Mouse (Mus musculus): Measurements from ENCODE around the gene Bcat1. TPM values are rescaled to one million over a fixed set of nuclear protein-coding genes. Genes with fewer than 3 reads are reported as not detected.

The Bcat1 gene
- polyA plus RNA-seq, 1 experiment from 2014 or later, result 110 TPM

- Histone ChIP-seq H3K36me3 (ENCODE audit: control insufficient read depth, insufficient read depth, low read length) (no peaks in the 10 kb centered on the region), H3K4me2 (ENCODE audit: low read length) (peak overlapping the region; percentile 36), H3K4me3 (ENCODE audit: low read length) (no peak overlapping the region), H3K9me3 (ENCODE audit: control insufficient read depth, low read length) (no peaks in the 10 kb centered on the region), H3K9ac (ENCODE audit: low read depth, low read length) (no peak overlapping the region), H3K27ac (ENCODE audit: low read depth, low read length) (no peak overlapping the region), H3K27me3 (replicated peaks; ENCODE audit: control insufficient read depth, insufficient read depth, low read length) (no peaks in the 10 kb centered on the region), H3K4me1 (ENCODE audit: control insufficient read depth, insufficient read depth, low read depth, low read length) (no peaks in the 10 kb centered on the region)
- 71% methylated on average over 25 of the region's 25 CpGs for WGBS
- peak; percentile 71 for ATAC-seq
Observed at GRCm38 (mm10) chr6:144961253-144962012, 114.6 kb downstream of the Bcat1 start.

GRCm38 (mm10) chr6:144955887-144956547, 120.0 kb downstream of the Bcat1 start:
- Histone ChIP-seq H3K4me1 (ENCODE audit: control insufficient read depth, insufficient read depth, low read depth, low read length) (no peaks in the 10 kb centered on the region), H3K27me3 (replicated peaks; ENCODE audit: control insufficient read depth, insufficient read depth, low read length) (no peaks in the 10 kb centered on the region), H3K4me2 (ENCODE audit: low read length) (no peak overlapping the region), H3K36me3 (ENCODE audit: control insufficient read depth, insufficient read depth, low read length) (no peaks in the 10 kb centered on the region), H3K9me3 (ENCODE audit: control insufficient read depth, low read length) (no peaks in the 10 kb centered on the region), H3K4me3 (ENCODE audit: low read length) (no peak overlapping the region), H3K27ac (ENCODE audit: low read depth, low read length) (no peak overlapping the region), H3K9ac (ENCODE audit: low read depth, low read length) (no peak overlapping the region)
- 70% methylated on average over 14 of the region's 14 CpGs for WGBS
- ATAC-seq, result no peak

- Histone ChIP-seq H3K4me3 (ENCODE audit: low read length) (no peak overlapping the region), H3K9ac (ENCODE audit: low read depth, low read length) (no peak overlapping the region), H3K27me3 (replicated peaks; ENCODE audit: control insufficient read depth, insufficient read depth, low read length) (no peaks in the 10 kb centered on the region), H3K4me1 (ENCODE audit: control insufficient read depth, insufficient read depth, low read depth, low read length) (no peaks in the 10 kb centered on the region), H3K36me3 (ENCODE audit: control insufficient read depth, insufficient read depth, low read length) (no peaks in the 10 kb centered on the region), H3K4me2 (ENCODE audit: low read length) (no peak overlapping the region), H3K27ac (ENCODE audit: low read depth, low read length) (no peak overlapping the region), H3K9me3 (ENCODE audit: control insufficient read depth, low read length) (no peaks in the 10 kb centered on the region)
- 89% methylated on average over 6 of the region's 6 CpGs for WGBS
- ATAC-seq, result no peak
Observed at GRCm38 (mm10) chr6:144952885-144953284, 123.1 kb downstream of the Bcat1 start.

- H3K9me3 ChIP-seq (ENCODE audit: control insufficient read depth, low read length), result no peaks in the 10 kb centered on the region
- WGBS, result 26% methylated on average over 10 of the region's 10 CpGs
- no peak overlapping the region for H3K4me2 ChIP-seq (ENCODE audit: low read length)
- peaks cover 4% of the 10 kb centered on the region; the same call in 1 of the 2 replicates for H3K4me1 ChIP-seq (ENCODE audit: control insufficient read depth, insufficient read depth, low read depth, low read length)
- no peaks in the 10 kb centered on the region for H3K27me3 ChIP-seq (replicated peaks; ENCODE audit: control insufficient read depth, insufficient read depth, low read length)
- peak overlapping the region; percentile 55 for H3K27ac ChIP-seq (ENCODE audit: low read depth, low read length)
- peak; percentile 89 for ATAC-seq
- H3K9ac ChIP-seq (ENCODE audit: low read depth, low read length), result no peak overlapping the region
- H3K36me3 ChIP-seq (ENCODE audit: control insufficient read depth, insufficient read depth, low read length), result no peaks in the 10 kb centered on the region
- H3K4me3 ChIP-seq (ENCODE audit: low read length), result no peak overlapping the region
Observed at GRCm38 (mm10) chr6:144944435-144945365, 131.3 kb downstream of the Bcat1 start.

Other genes with a start within 250 kb of the Bcat1 start
- 0.89 and 1.0 TPM in 2 replicates for gene Lrmp, start 39.5 kb upstream of the Bcat1 start, polyA plus RNA-seq (2015; fragmentation: Nextera tagmentation; extraction: Ambion mirVana)
- gene Casc1, start 134.8 kb upstream of the Bcat1 start, polyA plus RNA-seq (2015; fragmentation: Nextera tagmentation; extraction: Ambion mirVana), result 1.1 and 1.6 TPM in 2 replicates
- gene Etfrf1, start 134.9 kb upstream of the Bcat1 start, polyA plus RNA-seq (2015; fragmentation: Nextera tagmentation; extraction: Ambion mirVana), result 26.7 and 27.1 TPM in 2 replicates
- gene Kras, start 174.1 kb upstream of the Bcat1 start, polyA plus RNA-seq (2015; fragmentation: Nextera tagmentation; extraction: Ambion mirVana), result 77.7 and 86.0 TPM in 2 replicates